Mouse (Mus musculus) CH12.LX (cell line): ENCODE results near the gene Ifi211.
"Not testable (repeated sequence)": the region's sequence is repeated elsewhere in the genome, so short reads cannot be mapped to it uniquely, and the experiment has no call there.

Source experiments
- CHD1 ChIP-seq: IDR thresholded peaks from 2 replicates; pipeline ENCODE4 v1.6.1; 2012; ENCODE audit warnings: low read depth, low read length, improper control_type of control experiment, inconsistent platforms
- CHD2 ChIP-seq: IDR thresholded peaks from 2 replicates; pipeline ENCODE4 v1.6.1; 2011; ENCODE audit warnings: low read length, improper control_type of control experiment
- JUND ChIP-seq: conservative IDR thresholded peaks from 2 replicates; pipeline ENCODE4 v1.6.1; 2011; ENCODE audit warnings: low read depth, low read length, improper control_type of control experiment
- MYC ChIP-seq: IDR thresholded peaks from 2 replicates; pipeline ENCODE4 v1.6.1; 2011; ENCODE audit warnings: low read depth, mild to moderate bottlenecking, improper control_type of control experiment, low read length

DNA sequence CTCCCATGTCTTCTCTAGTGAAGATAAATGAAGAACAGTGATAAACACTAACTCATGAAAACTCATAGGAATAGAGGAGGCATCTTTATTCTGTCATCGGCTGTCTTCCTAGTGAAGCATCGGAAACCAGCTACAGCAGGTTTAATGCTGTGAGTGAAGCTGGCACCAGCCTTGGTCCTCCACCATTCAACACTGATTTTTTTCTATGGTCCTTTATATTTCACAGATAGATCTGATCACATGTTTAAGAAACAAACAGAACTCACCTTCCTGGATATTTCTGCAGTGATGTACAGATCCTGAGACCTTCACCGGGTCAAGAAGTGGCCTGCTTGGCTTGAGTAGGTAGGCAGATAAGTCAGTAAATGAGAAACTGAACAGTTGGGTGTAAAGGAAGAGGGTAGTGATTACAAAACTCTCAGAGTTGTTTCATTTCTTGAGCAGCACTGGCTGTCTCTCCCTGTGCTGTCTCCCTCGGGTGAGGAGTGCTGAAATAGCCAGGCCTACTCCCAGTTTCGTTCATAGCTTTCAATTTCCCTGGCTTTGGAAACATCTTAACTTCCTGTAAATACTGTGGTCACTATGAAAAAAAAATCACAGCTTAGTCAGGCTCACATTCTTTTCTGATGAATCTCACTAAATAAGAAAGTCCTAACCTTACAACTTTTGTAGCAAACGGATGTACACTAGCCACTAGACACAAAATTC lies at the start of gene Ifi211:
- not testable (repeated sequence) for TF ChIP-seq JUND, MYC
- peak; percentile 76; the same call in 1 of the 2 replicates for TF ChIP-seq CHD1
- 0 out of 2 replicates have a peak, but pooled peaks have one; percentile 17 for TF ChIP-seq CHD2
